Mouse (Mus musculus) heart, embryonic 13.5 days (tissue): ENCODE data around the gene Nacc1. TPM values are rescaled to one million over a fixed set of nuclear protein-coding genes. Genes with fewer than 3 reads are reported as not detected.
A peak's percentile ranks its signal among the peaks of the same experiment; 100 is the strongest.

Source experiments
- ATAC-seq: fragments of 200-750 bp; cut with Nextera tagmentation; 2 replicates; pipeline ENCODE4 v1.8.0; 2017; ENCODE audit warnings: moderate TSS enrichment; ENCODE audit not compliant: insufficient number of reproducible peaks, low FRiP score, low TSS enrichment; ENCODE audit errors: extremely low read depth
- H3K27ac ChIP-seq: fragments of 300-500 bp; sonication (generic); replicated peaks from 2 replicates; pipeline ENCODE4 v1.5.1; 2015; ENCODE audit warnings: moderate library complexity, mild to moderate bottlenecking, inconsistent platforms
- H3K27me3 ChIP-seq: fragments of 300-500 bp; sonication (generic); replicated peaks from 2 replicates; pipeline ENCODE4 v1.6.1; 2015; ENCODE audit warnings: mild to moderate bottlenecking, inconsistent platforms
- H3K36me3 ChIP-seq: fragments of 300-500 bp; sonication (generic); 2 replicates; pipeline ENCODE4 v1.6.1; 2015; ENCODE audit warnings: mild to moderate bottlenecking, inconsistent platforms
- H3K4me1 ChIP-seq: fragments of 300-500 bp; sonication (generic); 2 replicates; pipeline ENCODE4 v1.6.1; 2015; ENCODE audit warnings: inconsistent platforms
- H3K4me2 ChIP-seq: fragments of 300-500 bp; sonication (generic); 2 replicates; pipeline ENCODE4 v1.6.1; 2015; ENCODE audit warnings: inconsistent platforms, mild to moderate bottlenecking, moderate library complexity
- H3K4me3 ChIP-seq: fragments of 300-500 bp; sonication (generic); 2 replicates; pipeline ENCODE4 v1.5.1; 2015; ENCODE audit warnings: moderate library complexity, mild to moderate bottlenecking, inconsistent platforms
- H3K9ac ChIP-seq: fragments of 300-500 bp; sonication (generic); 2 replicates; pipeline ENCODE4 v1.6.1; 2015; ENCODE audit warnings: inconsistent platforms, mild to moderate bottlenecking, moderate library complexity
- H3K9me3 ChIP-seq: fragments of 300-500 bp; sonication (generic); 2 replicates; pipeline ENCODE4 v1.6.1; 2016; ENCODE audit warnings: inconsistent platforms
- WGBS: fragments of 180-500 bp; shearing (Covaris S2); methylation state at CpG from one replicate; pipeline ENCODE4 v1.1.7; 2015; ENCODE audit warnings: mixed read lengths; 5-methylcytosine and 5-hydroxymethylcytosine counted together
- polyA plus RNA-seq: library from polyadenylated mRNA; unstranded; fragments of >200 nt; fragmentation: Nextera tagmentation; extraction: Ambion mirVana; gene quantifications from 2 replicates; pipeline ENCODE4 v1.2.1, GENCODE M21; 2015

The Nacc1 gene
- polyA plus RNA-seq, 1 experiment from 2014 or later: 15.7 TPM

DNA sequence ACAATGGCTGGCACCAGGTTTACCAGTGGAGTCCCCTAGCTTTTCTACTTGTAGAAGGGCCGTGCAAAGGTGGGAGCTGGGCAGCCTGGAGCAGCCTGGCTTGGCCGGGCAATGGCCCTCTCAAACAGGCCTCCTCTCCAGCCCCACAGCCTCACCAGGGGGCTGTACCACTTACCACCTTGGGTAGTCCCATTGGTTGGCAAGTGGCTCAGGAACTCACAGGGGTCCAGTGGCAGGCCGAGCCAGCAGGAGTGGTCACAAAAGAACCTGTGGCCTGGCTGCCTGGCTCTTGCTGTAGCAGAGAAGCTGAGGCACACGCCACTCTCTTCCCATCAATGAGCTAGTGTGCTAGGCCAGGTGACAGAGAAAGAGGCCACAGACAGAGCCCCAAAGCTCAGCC is 26.5 kb upstream of the Nacc1 start:
- Histone ChIP-seq H3K27me3 (peaks cover 51% of the 10 kb centered on the region), H3K36me3 (peaks cover 29% of the 10 kb centered on the region), H3K4me1 (peaks cover 69% of the 10 kb centered on the region), H3K27ac (peak overlapping the region; percentile 95), H3K9ac (peak overlapping the region; percentile 64; the same call in 1 of the 2 replicates), H3K4me2 (no peak overlapping the region), H3K4me3 (no peak overlapping the region), H3K9me3 (no peaks in the 10 kb centered on the region)
- 75% methylated on average over 4 of the region's 4 CpGs for WGBS
- ATAC-seq: no peak

GRCm38 (mm10) chr8:84713381-84713780 is 25.7 kb upstream of the Nacc1 start:
- Histone ChIP-seq H3K4me2 (0 out of 2 replicates have a peak overlapping the region, but pooled peaks have one; percentile 16), H3K27ac (peak overlapping the region; percentile 95), H3K9ac (peak overlapping the region; percentile 64), H3K36me3 (peaks cover 23% of the 10 kb centered on the region), H3K4me3 (no peak overlapping the region), H3K27me3 (peaks cover 54% of the 10 kb centered on the region), H3K9me3 (no peaks in the 10 kb centered on the region), H3K4me1 (peaks cover 69% of the 10 kb centered on the region)
- no peak for ATAC-seq
- WGBS: 61% methylated on average over 4 of the region's 4 CpGs

DNA sequence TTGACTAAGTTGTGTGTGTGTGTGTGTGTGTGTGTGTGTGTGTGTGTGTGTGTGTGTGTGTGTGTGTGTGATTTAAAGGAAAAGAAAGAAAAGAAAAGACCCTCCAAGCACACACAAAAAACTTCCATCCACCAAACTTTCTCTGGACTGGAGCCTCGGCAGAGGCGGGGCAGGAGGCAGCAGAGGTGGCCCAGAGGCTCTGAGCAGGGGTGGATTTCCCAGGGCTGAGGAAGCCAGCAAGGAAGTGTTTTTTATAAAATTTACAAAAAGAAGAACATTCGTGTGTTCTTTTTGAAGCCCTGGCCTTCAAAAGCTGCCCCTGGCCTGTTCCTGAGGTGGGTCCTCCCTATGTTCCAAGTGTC is 25.1 kb upstream of the Nacc1 start:
- peak overlapping the region; percentile 64 for H3K9ac ChIP-seq
- peak overlapping the region; percentile 95 for H3K27ac ChIP-seq
- H3K36me3 ChIP-seq: peaks cover 24% of the 10 kb centered on the region
- WGBS: 39% methylated on average over 3 of the region's 3 CpGs
- H3K9me3 ChIP-seq: no peaks in the 10 kb centered on the region
- H3K4me2 ChIP-seq: peak overlapping the region; percentile 16
- peaks cover 75% of the 10 kb centered on the region for H3K4me1 ChIP-seq
- H3K4me3 ChIP-seq: no peak overlapping the region
- ATAC-seq: no peak
- H3K27me3 ChIP-seq: peaks cover 55% of the 10 kb centered on the region

DNA sequence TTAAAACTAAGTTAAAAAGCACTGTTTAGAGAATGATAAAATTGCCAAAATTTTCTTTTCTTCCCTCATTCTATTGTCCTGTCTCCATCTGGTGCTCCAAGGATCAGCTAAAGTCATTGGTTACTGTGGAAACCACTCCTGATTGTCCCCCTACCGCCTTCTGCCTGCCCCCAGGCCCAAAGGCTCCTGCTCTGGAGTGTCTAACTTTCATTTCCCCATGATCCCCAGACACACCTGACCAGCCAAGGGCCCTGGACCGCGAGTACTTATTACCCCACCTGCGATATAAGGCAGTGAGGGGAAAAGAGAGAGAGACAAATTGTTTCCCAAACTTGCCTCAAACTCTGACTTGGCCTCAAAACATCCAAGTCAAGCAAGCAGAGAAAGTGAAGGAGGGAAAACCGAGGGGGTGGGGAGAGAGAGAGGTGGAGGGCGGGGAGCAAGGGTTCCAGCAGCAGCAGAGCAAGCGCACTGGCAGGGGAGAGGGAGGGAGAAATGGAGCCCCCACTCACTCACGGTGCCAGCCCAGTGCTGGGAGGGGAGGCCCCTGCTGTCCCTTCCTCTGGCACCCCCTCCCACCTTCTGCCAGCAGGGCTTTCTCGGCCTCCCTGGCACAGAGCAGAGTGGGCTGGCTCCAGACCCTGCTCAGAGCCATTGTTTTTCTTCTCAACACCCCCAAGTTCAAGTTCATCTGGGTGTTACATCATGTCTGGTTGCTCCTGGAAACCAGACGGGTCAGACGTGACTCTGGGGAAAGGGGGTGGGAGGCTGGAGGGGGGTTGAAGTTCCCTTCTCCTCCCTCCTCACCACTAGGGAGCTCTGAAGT is 24.5 kb upstream of the Nacc1 start:
- ATAC-seq: peak; percentile 26; the same call in 1 of the 2 replicates
- peak overlapping the region; percentile 41 for H3K9ac ChIP-seq
- H3K4me3 ChIP-seq: no peak overlapping the region
- H3K4me1 ChIP-seq: peaks cover 81% of the 10 kb centered on the region
- peak overlapping the region; percentile 95 for H3K27ac ChIP-seq
- H3K27me3 ChIP-seq: peaks cover 55% of the 10 kb centered on the region
- H3K9me3 ChIP-seq: no peaks in the 10 kb centered on the region
- WGBS: 29% methylated on average over 11 of the region's 11 CpGs
- peak overlapping the region; percentile 20 for H3K4me2 ChIP-seq
- H3K36me3 ChIP-seq: peaks cover 25% of the 10 kb centered on the region

DNA sequence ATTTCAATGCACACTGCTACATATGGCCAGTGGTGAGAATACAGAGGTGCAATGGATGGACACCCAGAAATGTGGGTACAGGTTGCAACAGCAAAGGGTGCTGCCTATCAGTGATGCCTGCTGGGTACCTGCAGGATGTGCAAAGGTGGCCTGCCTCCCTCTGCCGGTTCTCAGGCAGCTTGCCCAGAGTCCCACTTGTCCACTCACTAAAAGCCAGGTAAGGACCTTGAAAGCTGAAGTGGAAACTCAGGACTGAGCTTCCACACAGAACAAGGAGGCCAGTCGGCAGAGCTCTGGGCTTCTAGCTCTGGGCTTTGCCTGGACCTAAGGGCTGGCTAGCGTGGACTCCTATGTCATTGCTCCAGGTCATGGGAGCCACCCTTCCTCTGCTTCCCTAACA is 23.6 kb upstream of the Nacc1 start:
- peak overlapping the region; percentile 20; the same call in 1 of the 2 replicates for H3K4me2 ChIP-seq
- H3K27ac ChIP-seq: peak overlapping the region; percentile 95
- WGBS: 42% methylated on average over 3 of the region's 3 CpGs
- H3K4me1 ChIP-seq: peaks cover 87% of the 10 kb centered on the region
- no peak for ATAC-seq
- peaks cover 19% of the 10 kb centered on the region for H3K36me3 ChIP-seq
- H3K27me3 ChIP-seq: peaks cover 56% of the 10 kb centered on the region
- no peak overlapping the region for H3K4me3 ChIP-seq
- peak overlapping the region; percentile 41 for H3K9ac ChIP-seq
- no peaks in the 10 kb centered on the region for H3K9me3 ChIP-seq

DNA sequence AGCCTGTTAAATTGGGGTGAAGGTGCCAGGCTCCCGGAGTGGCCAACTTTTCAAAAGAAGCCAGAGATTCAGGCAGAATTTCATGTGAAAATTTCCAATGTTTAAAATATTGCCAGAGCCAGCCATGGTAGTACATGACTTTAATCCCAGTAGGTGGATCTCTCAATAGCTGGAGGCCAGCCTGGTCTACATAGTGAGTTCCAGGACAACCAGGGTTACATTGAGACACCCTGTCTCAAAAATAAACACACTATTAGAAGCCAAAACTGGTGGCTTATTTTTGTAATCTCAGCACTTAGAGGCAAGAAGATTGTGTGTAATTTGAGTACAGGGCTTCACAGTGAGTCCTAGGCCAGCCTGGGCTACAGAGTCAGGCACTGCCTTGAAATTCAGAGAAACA is 22.3 kb upstream of the Nacc1 start:
- peaks cover 87% of the 10 kb centered on the region for H3K4me1 ChIP-seq
- no peak for ATAC-seq

DNA sequence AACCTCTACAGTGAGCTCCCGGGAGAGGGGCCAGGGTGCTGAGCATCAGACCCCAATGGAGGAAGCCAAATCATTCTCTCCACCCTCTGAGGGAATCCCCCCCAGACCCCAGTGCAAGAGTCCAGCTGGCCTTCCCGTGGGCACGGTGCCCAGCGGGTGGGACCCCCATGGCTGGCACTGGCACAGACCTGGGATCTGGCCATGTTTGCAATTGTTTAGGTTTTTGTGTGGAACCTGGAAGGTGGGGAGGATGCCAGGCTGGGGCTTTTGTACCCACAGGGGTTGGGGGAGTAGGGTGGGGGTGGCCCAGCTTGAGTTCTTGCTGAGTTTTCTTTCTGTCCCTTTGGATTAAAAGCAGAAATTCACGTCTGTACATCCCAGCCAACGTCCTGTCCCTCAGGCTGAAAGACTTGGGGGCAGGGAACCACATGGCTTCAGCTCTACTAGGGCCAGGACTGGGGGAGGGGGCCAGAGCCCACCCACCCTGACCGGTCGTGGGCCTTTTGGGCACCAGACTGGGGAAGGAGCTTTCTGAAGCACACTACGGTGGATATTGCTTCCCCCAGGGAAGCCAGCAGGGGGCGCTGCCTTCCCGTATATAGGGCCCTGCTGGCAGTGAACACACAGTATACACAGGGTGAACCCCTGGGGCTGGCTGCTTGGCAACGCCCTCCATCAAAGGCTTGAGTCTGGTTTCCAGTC is 21.3 kb upstream of the Nacc1 start:
- Histone ChIP-seq H3K9ac (peak overlapping the region; percentile 66), H3K4me1 (peaks cover 86% of the 10 kb centered on the region), H3K4me3 (peak overlapping the region; percentile 24; the same call in 1 of the 2 replicates), H3K27me3 (peaks cover 56% of the 10 kb centered on the region), H3K9me3 (no peaks in the 10 kb centered on the region), H3K27ac (no peak overlapping the region; the same call in 1 of the 2 replicates), H3K36me3 (peaks cover 19% of the 10 kb centered on the region), H3K4me2 (peak overlapping the region; percentile 74)
- ATAC-seq: 0 out of 2 replicates have a peak, but pooled peaks have one; percentile 12
- 15% methylated on average over 12 of the region's 12 CpGs for WGBS

More for the DNA sequence above, 22.3 kb upstream of the Nacc1 start:
- WGBS: 100% methylated on average over 1 of the region's 1 CpGs
- Histone ChIP-seq H3K9ac (peak overlapping the region; percentile 4; the same call in 1 of the 2 replicates), H3K27ac (peak overlapping the region; percentile 44), H3K4me2 (no peak overlapping the region), H3K27me3 (peaks cover 56% of the 10 kb centered on the region), H3K4me3 (no peak overlapping the region), H3K9me3 (no peaks in the 10 kb centered on the region), H3K36me3 (peaks cover 19% of the 10 kb centered on the region)

DNA sequence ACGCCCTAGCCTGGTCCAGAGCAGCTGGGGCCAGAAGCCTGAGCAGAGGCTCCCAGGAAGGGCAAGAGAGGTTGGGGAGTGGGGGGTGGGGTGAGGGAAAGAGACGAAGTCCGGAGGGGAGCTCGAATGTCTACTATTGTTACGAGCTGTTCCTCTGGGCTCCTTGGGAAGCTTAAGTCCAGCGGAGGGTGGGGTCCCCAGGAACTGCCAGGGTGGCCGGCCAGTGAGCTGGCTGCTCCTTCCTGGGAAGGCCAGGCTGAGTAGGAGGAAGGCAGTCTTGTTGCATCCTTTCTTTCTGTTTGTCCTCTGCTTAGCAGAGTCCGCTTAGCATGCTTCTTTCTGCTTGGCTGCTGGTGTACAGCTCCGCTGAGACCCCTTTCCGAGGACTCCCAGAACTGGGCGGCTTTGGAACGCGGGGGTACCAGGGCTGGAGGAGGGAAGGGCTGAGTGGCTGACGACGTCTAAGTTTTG is 20.4 kb upstream of the Nacc1 start:
- Histone ChIP-seq H3K9me3 (no peaks in the 10 kb centered on the region), H3K4me2 (peak overlapping the region; percentile 74), H3K27me3 (peaks cover 58% of the 10 kb centered on the region), H3K27ac (peak overlapping the region; percentile 84), H3K4me1 (peaks cover 85% of the 10 kb centered on the region), H3K9ac (peak overlapping the region; percentile 79), H3K36me3 (peaks cover 14% of the 10 kb centered on the region), H3K4me3 (peak overlapping the region; percentile 57)
- 12% methylated on average over 15 of the region's 15 CpGs for WGBS
- ATAC-seq: no peak

DNA sequence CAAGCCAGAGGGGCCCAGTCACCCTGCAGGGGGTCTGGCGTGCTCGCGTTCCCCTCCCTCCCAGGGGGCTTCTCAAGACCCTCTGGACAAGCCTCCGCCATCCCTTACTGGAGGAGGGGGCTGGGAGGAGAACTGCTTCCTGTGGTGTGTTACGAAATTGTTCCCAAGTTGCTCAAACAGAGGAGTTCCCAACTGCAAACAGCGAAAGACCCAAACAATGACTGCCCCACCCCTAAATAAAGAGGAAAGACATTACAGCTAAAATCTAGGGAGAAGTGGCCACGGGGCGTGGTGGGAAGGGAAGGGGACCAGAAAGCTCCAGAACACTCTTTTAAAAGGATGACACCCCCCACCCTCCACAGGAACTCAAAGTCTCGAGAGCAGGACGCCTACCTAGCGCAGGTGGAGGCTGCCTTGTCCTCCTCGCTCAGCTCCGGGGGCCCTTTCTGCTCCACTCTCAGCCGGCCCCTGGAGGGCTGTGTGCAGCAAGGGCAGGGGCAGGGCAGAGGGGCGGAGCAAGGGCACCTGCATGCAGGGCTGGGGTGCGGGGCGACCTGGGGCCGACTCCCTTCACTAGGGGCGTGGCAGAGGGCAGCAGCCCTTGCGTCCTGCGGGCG is 19.7 kb upstream of the Nacc1 start:
- peaks cover 20% of the 10 kb centered on the region for H3K36me3 ChIP-seq
- peaks cover 63% of the 10 kb centered on the region for H3K27me3 ChIP-seq
- no peaks in the 10 kb centered on the region for H3K9me3 ChIP-seq
- H3K27ac ChIP-seq: peak overlapping the region; percentile 84
- peak overlapping the region; percentile 79 for H3K9ac ChIP-seq
- WGBS: 10% methylated on average over 22 of the region's 22 CpGs
- peak overlapping the region; percentile 57 for H3K4me3 ChIP-seq
- ATAC-seq: peak; percentile 58
- peaks cover 84% of the 10 kb centered on the region for H3K4me1 ChIP-seq
- peak overlapping the region; percentile 74 for H3K4me2 ChIP-seq

DNA sequence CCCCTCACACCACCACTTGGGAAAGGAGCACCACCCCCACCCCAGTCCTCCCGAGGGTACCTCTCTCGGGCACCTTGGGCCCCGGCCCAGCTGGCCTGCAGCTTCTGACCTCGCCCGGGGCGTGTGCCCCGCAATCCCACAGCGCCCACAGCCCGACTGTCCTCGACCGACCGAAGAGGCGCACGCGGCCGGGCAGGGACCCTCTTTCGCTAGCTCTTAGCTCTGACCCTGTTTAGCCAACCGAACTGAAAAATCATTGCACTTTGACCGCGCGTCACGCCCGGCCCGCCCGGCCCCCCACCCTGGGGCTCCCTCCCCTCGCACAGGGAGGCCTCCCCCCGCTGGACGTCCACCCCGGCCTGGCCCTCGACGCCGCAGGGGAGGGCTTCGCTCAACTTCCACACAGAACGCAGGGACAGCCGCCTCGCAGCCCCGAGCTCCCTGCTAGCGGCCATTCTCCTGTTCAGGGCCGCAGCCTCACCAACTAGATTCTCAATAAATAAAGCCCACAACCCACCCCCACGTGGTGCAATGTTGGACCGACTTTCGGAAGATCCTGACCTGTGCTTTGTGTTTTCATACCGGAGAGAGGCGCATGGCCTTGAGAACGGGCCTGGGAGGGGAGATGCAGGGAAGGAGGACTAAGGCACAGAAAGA is 19.1 kb upstream of the Nacc1 start:
- Histone ChIP-seq H3K36me3 (peaks cover 20% of the 10 kb centered on the region), H3K4me3 (peak overlapping the region; percentile 57), H3K27me3 (peaks cover 69% of the 10 kb centered on the region), H3K9me3 (no peaks in the 10 kb centered on the region), H3K9ac (peak overlapping the region; percentile 79), H3K4me2 (peak overlapping the region; percentile 74), H3K27ac (peak overlapping the region; percentile 84), H3K4me1 (peaks cover 84% of the 10 kb centered on the region)
- WGBS: 4% methylated on average over 40 of the region's 45 CpGs
- ATAC-seq: peak; percentile 5; the same call in 1 of the 2 replicates
